Mouse (Mus musculus) E14TG2a.4 (cell line): ENCODE measurements around the gene Ocel1.
A peak's percentile ranks its signal among the peaks of the same experiment; 100 is the strongest.

Experiments used
- H3K27me3 ChIP-seq: 2 replicates; pipeline ENCODE4 v1.6.1; 2014; ENCODE audit warnings: low read length, control low read depth; ENCODE audit not compliant: insufficient read depth
- H3K36me3 ChIP-seq: 2 replicates; pipeline ENCODE4 v1.6.1; 2014; ENCODE audit warnings: low read length, control low read depth; ENCODE audit not compliant: insufficient read depth
- H3K4me1 ChIP-seq: replicated peaks from 2 replicates; pipeline ENCODE4 v1.6.1; 2014; ENCODE audit warnings: low read depth, low read length, control low read depth
- H3K4me3 ChIP-seq: replicated peaks from 2 replicates; pipeline ENCODE4 v1.5.1; 2014; ENCODE audit warnings: mild to moderate bottlenecking, low read length
- H3K9me3 ChIP-seq: 2 replicates; pipeline ENCODE4 v1.6.1; 2014; ENCODE audit warnings: low read length, control low read depth
- CTCF ChIP-seq: conservative IDR thresholded peaks from 2 replicates; pipeline ENCODE4 v1.5.1; 2014; ENCODE audit warnings: low read length
- NANOG ChIP-seq: IDR thresholded peaks from 2 replicates; pipeline ENCODE4 v1.6.1; 2014; ENCODE audit warnings: borderline replicate concordance, low read length, mixed read lengths
- POU5F1 ChIP-seq: IDR thresholded peaks from 2 replicates; pipeline ENCODE4 v1.6.1; 2014; ENCODE audit warnings: low read length, borderline replicate concordance

Ocel1 gene

DNA sequence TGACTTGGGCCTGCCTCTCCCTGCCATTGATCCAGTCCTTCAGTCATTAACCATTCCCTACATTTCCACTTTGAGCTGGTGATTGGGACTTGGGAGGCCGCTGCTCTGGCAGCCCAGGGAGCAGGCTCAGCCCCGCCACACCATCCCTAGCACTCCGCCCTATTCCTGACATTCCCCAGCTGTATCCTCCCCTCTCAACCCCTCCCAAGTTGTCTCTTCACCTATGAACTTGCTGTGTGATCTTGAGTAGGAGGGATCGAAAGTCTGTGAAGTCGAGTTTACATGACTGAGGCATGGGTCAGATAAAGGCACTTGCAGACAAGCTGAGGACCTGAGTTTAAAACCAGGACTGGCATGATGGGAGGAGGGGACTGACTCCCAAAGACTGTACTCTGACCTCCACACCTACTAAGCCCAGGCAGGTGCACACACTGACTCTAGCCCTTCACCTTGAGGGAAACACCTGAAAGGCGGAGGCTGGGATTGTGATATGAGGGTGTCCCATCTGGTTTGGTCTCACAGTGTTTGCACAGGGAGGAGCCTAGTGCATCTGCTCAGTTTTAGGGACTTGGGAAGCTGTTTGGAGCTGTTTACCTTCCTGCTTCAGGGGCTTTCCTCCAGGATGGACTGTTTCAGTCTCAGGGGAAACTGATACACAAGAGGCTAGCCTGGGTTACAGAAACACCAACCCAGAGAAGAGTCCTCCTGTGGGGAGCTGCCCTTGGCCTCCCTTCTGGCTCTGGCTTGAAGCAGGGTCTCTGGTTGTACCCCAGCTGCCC, 32.2 kb downstream of the Ocel1 start:
- Histone ChIP-seq H3K9me3 (no peaks in the 10 kb centered on the region), H3K27me3 (no peaks in the 10 kb centered on the region), H3K4me3 (peak overlapping the region; percentile 100), H3K36me3 (peaks cover 72% of the 10 kb centered on the region), H3K4me1 (peaks cover 61% of the 10 kb centered on the region)
- TF ChIP-seq NANOG = no peak
- TF ChIP-seq POU5F1 = no peak
- no peak for TF ChIP-seq CTCF

- peaks cover 73% of the 10 kb centered on the region for H3K36me3 ChIP-seq
- H3K27me3 ChIP-seq = no peaks in the 10 kb centered on the region
Measured at GRCm38 (mm10) chr8:71404011-71404410, 32.9 kb downstream of the Ocel1 start.

GRCm38 (mm10) chr8:71404951-71405351, 33.9 kb downstream of the Ocel1 start:
- Histone ChIP-seq H3K9me3 (no peaks in the 10 kb centered on the region), H3K4me3 (peak overlapping the region; percentile 100), H3K4me1 (peaks cover 62% of the 10 kb centered on the region), H3K27me3 (no peaks in the 10 kb centered on the region), H3K36me3 (peaks cover 76% of the 10 kb centered on the region)
- no peak for TF ChIP-seq CTCF
- TF ChIP-seq NANOG = no peak
- no peak for TF ChIP-seq POU5F1

More at GRCm38 (mm10) chr8:71404011-71404410, 32.9 kb downstream of the Ocel1 start:
- Histone ChIP-seq H3K9me3 (no peaks in the 10 kb centered on the region), H3K4me3 (peak overlapping the region; percentile 100), H3K4me1 (peaks cover 65% of the 10 kb centered on the region)
- TF ChIP-seq POU5F1 (no peak), NANOG (no peak), CTCF (no peak)

GRCm38 (mm10) chr8:71405401-71406098, 34.5 kb downstream of the Ocel1 start, which contains the start of gene Ankle1:
Ankle1 (plus strand) TSS chr8:71406010.
- Histone ChIP-seq H3K4me3 (peak within 1 kb of the TSS; percentile 100), H3K4me1 (peaks cover 62% of the 10 kb centered on the region), H3K9me3 (no peaks in the 10 kb centered on the region), H3K36me3 (peaks cover 72% of the 10 kb centered on the region), H3K27me3 (no peaks in the 10 kb centered on the region)
- no peak for TF ChIP-seq POU5F1
- peak; percentile 34 for TF ChIP-seq CTCF
- no peak for TF ChIP-seq NANOG

DNA sequence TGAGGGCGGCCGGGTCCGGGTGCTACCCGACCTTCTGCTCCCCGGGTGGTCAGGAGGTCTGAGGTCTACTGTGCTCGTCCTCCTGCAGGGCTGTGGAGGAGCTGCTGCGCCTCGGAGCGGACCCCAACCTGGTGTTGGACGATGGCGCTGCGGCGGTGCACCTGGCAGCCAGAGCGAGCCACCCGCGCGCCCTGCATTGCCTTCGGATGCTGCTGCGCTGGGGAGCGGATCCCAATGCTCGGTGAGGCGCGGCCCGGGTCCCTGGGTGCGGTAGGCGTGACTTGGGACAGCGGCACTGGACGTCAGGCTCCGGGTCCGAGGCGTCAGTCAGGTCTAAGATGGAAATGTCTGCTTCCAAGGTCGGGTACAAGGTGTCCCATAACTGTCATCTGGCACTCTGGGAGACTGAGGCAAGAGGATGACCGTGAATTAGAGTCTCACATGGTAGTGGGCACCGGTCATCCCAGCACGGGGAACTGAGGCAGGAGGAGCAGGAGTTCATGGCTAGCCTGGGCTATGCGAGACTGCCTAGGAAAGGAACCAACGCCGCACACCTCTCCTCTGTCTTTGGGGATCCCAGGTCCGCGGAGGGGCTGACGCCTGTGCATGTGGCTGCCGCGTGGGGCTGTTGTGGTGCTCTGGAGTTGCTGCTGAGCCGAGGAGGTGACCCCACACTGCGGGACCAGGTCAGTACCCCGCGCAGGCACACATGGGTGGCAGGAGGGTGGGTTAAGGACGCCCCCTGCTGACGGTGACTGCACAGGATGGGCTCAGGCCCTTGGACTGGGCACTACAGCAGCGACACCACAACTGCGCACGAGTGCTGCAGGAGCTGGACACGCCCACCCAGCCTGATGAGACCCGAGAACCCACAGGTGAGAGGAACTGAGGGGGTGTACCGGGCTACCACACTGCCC, 35.3 kb downstream of the Ocel1 start:
- H3K9me3 ChIP-seq = no peaks in the 10 kb centered on the region
- H3K4me1 ChIP-seq = peaks cover 63% of the 10 kb centered on the region
- H3K36me3 ChIP-seq = peaks cover 64% of the 10 kb centered on the region
- TF ChIP-seq NANOG (no peak), POU5F1 (no peak), CTCF (peak; percentile 40)
- peak overlapping the region; percentile 100 for H3K4me3 ChIP-seq
- no peaks in the 10 kb centered on the region for H3K27me3 ChIP-seq

DNA sequence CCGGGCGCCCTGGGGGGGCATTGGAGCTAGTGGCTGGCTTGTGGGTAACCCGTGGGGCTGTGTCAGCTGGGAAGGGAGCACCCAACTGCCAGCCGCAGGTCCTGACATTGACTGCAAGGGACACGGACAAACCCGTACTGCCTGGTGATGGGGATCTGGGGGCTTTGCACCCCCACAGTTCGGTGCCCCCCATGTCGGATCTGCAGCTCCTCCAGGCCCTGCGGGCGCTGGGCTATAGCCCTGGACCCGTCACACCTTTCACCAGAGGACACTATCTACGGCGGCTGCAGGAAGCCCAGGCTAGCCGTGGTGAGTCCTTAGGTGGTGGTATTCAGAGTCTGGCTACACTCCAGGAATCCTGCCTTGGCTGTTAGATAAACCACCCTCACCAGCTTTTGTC, 36.3 kb downstream of the Ocel1 start:
- Histone ChIP-seq H3K4me3 (peak overlapping the region; percentile 100), H3K9me3 (no peaks in the 10 kb centered on the region), H3K4me1 (peaks cover 66% of the 10 kb centered on the region), H3K27me3 (no peaks in the 10 kb centered on the region), H3K36me3 (peaks cover 59% of the 10 kb centered on the region)
- TF ChIP-seq CTCF = no peak
- TF ChIP-seq POU5F1 = no peak

GRCm38 (mm10) chr8:71408231-71408630, 37.1 kb downstream of the Ocel1 start:
- no peak overlapping the region for H3K4me3 ChIP-seq
- H3K36me3 ChIP-seq = peaks cover 51% of the 10 kb centered on the region
- no peaks in the 10 kb centered on the region for H3K9me3 ChIP-seq
- peaks cover 58% of the 10 kb centered on the region for H3K4me1 ChIP-seq
- no peak for TF ChIP-seq CTCF
- TF ChIP-seq POU5F1 = no peak
- TF ChIP-seq NANOG = no peak
- H3K27me3 ChIP-seq = no peaks in the 10 kb centered on the region
